Mouse (Mus musculus) cerebellum, adult 11-12 months (tissue): ENCODE measurements around the gene Gm33543.

Experiments
- DNase-seq: peaks from one replicate; pipeline ENCODE4 v3.0.0; 2022

Gene Gm33543

DNA sequence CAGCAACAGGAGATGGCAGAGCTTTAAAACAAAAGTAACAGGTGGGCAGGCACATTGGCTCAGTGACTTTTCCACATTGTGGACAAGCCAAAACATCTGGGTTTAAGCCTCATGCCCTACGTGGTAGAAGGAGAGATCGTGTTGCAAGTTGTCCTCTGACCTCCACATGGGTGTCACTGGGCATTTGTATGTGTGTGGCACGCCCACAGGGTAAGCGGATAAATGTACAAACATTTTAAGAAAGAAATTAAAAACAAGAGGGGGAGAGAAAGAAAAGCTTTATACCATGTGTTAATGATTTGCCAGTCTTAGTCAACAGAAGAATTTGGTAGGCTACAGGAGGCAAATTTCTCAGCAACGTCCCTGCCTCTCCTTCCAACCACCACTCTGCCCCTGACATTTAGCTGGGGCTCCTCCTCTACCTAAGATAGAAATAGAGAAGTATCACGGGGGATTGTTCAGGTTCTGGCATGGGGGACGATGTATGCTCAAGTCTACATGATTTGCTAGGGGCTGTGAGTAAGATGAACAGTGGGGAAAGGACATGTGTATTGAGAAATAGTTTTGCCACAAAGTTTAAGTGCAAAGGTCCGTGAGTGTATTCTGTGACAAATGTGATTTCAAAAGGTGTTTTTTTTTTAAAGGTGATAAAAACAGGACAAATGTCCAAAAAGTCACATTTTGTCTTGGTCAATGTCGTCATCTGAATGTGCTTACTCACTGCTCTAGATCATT lies 6.0 kb downstream of the Gm33543 start:
- no peak for DNase-seq

DNA sequence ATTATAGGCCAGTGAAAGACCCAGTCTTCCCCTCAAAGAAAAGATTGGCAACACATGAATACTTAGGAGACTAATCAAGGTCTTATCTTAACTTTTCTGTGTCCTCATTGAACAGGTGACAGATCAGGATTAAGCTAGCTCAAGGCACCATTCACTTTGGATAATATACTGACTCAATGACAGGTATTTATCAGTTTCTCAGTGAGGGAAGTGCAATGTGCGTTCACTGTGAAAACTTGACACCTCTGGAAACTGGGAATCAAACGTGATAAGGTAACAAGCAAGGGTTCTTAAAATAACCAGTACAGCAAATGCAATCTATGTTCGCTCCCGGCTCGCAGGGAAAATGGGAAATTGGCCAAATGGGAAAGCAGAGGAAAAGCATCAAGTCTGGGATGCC lies 11.8 kb downstream of the Gm33543 start:
- no peak for DNase-seq

DNA sequence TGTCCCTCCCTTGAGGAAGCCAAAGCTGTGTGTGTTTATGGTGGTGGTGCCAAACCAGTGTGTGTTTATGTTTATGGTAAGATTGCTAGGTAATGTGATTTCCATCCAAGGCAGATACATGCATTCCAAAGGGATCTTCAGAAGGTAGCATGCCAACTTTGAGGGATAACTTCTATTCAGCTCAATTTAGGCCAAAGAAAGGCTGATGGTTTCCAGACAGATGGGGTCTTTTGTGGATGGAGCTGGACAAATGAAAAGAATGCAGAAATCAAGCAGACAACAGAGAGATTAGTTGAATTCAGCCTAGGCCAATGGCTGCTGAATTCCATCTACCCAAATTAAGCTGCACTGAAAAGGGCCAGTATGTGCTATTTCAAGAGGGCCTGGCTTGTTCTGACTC lies 13.3 kb downstream of the Gm33543 start:
- no peak for DNase-seq

DNA sequence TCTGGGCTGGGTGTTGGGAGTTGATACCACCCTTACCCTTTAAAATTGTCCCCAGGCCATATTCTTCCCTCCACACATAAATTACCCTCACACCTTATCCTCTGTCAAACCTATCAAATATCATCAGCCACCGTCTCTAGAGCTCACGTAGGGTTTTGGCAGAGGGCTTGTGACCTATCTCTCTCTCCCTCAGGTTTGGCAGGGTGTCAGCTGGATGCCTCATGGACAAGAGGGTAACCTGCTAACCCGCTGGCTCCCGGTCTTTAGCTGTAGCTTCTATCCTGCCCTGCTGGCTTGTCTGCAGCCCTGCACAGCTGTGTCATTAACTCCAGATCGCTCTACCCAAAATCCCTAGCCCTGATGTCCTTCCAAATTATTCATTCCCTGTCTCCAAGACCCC lies 14.4 kb downstream of the Gm33543 start:
- DNase-seq: peak; percentile 13

DNA sequence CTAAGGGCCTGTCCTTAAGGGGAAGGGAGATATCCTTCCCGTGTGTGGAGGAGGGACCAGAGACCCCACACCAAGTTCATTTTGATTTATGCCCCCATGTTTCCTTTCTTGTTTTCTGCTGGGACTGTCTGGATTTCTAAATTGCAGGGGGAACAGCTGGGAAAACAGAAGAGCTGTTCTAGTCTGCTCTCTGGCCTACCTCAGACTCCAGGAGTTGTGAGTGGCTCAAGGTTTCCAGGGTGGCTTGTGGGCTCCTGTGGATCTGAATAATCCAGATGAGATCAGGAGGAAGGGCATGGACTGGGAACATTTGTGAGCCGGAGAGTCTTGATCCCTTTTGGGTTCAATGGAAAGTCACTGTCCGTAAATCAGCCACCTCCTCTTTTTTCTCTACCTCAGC lies 17.1 kb downstream of the Gm33543 start:
- DNase-seq: no peak

DNA sequence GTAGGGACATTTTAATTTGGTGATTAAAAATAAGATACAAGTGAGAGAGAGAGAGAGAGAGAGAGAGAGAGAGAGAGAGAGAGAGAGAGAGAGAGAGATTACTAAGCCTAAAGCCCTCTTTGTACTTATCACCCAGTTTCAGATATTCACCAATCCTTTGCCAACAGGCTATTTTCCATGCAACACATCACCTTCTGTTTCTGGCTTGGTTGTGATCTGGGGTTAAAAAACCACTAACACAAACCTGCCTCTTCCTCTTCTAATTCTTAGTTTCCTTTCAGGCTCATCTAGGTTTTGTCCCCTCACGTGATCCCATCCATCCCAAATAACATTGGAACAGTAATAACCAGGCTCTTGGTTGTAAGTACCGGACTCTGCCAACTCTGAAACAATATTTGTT lies 24.2 kb downstream of the Gm33543 start:
- no peak for DNase-seq

DNA sequence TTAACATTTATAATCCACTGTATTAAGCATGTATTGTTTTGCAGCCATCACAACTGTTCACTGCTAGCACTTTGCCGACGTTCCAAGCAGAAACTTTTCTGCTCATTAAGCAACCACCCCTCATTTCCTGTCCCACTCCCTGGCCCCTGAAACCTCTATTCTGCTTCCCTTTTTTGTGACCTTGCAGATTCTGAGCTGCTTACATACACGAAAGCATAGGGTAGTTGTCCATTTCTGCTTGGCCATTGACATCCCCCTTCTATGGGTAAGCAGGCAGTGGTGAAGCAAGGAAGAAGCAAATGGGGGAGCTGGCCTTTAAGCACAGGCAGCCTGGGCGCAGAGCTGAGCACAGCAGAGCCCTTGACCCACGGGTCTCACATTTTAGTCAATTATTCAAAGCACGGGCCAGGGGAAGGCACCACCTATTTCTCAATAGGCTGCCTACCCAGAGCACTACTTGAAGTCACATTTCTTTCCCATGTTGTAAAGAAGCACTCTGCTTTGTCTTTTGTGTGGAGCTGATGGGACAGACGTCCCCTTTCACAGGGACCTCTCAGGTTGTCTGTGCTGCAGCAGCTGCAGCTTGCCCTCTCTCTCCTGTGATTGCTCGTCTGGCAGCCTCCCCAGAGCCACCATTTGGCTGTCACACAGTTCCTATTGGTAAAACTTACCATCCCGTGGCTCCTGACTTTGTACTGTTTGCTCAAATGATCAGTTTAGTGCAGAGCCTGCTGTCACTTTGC lies 25.1 kb downstream of the Gm33543 start:
- no peak for DNase-seq

DNA sequence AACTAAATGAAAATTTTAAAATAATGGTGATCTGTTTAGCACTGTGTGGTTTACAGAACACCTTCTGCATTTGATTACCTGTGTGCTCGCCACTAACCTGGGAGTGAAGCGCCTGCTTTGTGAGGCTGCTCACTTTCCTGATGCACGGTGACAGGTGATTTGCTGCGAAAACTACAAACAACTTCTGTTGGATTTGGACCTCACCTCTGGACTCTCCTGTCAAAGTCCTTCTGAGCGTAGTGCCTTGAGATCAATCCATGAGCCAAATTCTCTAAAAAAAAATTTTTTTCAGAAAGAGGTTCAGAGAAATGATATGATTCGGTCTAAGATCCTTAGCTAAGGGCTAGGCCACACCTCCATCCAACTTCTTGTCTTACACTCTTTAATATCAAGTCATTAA lies 28.4 kb downstream of the Gm33543 start:
- DNase-seq: no peak

DNA sequence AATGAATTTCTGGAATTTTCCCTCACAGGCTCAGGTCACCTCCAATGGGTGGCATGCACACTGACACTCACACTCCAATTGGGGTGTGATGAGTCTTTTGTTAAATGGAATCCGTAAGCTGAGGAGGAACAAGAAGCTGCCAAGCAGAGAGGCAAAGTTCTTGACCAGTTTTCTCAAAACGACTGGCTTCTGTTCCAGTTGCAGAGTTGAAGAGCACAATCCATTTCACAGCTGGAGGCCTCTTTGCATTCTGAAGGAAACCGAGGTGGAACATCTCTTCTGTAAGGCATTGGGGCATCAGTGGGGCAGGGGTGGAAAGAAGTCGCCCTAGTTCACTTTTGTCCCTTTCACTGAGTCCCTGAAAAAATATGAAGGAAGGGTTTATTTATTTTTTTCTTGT lies 30.9 kb downstream of the Gm33543 start:
- DNase-seq: no peak

DNA sequence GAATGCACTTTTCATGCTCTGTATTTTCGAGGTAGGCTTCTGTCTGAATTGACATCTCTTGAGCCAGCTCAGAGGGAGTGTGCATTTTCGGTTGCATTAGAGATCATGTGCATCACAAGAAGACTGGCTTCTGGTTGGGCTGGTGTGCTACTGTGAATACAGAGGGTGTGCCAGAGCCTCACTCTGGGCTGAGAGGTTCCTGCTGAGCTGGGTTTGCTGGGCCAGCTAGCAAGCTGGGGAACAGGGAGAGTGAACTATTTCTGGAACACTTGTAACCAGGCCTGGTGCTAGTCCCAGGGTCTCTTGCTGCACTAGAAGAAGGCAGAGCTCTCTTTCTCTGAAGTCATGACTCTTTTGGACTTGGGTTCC lies 41.3 kb downstream of the Gm33543 start:
- DNase-seq: peak; percentile 31

DNA sequence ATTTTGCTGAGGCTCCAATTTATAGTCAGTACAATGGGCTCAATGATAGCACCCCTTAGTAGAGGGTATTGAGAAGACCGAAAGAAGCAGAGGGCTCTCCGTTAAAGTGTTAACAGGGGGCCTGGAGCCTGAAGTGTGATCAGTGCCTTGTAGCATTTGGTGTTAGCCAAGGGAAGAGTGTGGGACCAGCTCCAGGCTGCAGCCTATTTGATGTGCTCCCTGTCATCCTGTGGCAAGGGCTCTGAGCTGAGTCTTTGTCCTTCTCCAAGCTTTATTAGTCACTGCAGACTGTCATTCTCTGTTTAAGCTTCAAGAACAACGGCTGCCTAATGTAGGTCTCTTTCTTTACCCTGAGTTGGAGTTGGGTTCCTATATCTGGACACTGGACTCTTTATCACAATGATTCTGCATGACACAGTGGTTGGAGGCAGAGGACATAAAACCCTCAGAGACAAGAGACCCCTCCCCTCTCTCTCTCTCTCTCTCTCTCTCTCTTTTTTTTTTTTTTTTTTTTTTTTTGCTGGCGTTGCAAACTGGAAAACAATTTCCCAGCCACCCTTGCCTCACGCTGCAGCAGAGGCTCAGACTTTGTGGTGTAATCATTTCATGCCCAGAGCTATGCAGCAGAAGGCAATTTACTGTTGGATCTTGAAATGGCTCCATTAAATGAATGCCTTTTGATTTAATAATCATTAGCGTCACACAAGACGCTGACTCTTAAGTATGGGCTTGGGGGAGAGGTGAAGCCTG lies 41.9 kb downstream of the Gm33543 start:
- DNase-seq: no peak

DNA sequence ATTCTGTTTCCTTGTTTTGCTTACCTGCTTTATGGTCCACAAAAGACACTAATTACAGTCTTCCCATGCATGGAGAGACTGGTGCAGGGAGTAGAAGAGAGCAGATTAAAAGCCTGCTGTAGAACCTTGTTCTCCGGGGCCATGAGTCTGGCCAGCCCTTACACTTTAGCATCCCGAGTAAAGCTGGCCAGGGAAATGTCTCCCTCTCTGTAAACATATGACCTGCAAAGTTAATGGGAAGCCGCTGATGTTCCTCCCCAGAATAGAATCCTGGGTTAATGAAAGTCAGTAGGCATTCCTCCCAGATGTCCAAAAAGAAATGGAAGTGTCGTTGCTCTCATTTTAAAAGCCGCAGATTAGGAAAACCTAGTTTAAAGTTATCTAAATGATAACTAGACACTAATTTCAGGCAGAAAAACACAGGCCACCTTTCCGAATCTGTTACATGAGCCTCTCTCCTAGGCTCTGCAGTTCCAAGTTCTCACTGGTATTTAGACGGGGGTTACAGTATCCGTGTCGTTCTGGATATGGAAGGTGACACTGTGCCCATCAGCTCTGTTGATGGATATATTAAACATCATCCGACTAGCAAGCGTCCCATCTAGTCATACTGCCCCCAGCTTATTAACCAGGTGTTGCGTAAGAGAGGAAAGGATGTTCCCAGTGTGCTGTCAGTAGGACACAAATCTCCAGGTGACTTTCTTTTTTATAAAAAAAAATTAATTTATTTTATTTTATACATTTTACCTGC lies 44.9 kb downstream of the Gm33543 start:
- no peak for DNase-seq

DNA sequence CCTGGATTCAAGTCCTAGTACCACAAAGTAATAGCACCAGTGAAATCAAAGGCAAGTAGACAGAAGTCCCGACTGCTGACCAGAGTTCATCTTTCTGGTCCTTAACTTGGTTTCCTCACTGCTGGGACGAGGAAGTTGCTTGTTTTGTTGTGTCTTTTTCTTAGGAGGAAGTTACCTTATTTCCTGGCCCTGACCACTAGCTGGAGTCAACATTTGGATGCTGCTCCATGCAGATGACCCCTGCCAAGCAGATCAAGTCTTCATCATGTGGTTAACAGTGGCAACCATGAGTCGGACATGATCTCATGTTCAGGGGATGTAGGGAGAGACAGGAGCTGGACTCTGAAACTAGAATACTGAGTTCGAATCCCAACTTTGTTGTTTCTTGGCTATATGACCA lies 47.2 kb downstream of the Gm33543 start:
- DNase-seq: no peak

DNA sequence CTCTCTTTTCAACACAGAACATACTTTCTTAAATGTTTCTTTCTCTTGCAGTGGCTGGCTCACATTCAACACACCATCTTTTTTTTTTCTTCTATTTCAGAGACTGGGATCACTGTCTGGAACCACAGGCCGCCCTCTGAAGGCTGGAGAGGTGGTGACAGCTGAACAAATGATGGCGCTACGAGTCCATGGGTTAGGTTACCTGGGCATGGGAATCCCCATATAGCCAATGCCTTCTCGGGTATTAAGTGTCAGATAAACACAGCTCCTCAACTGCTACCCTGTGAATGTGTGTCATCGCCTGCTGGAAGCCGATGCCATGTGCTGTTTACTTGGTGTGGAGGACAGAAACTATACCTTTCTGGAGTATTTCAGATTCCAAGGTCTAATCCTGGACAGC lies 48.0 kb downstream of the Gm33543 start:
- DNase-seq: no peak

DNA sequence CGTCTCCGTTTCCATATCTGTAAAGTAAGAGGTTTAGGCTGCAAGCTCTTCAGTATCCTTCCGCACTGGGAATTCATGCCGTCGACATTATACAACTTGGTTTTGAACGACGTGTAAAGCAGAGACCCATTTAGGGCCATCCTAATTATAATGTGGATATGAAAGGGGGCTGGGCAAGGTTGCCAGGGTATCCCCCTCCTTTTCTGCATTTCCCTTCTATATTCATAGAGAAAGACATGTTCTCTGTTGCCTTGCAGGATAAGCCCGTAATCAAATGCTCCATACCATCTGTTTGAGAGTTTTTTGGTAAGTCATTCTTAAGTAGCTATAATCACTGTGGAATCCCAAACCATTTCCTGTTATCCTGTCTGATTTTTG lies 51.3 kb downstream of the Gm33543 start:
- no peak for DNase-seq

DNA sequence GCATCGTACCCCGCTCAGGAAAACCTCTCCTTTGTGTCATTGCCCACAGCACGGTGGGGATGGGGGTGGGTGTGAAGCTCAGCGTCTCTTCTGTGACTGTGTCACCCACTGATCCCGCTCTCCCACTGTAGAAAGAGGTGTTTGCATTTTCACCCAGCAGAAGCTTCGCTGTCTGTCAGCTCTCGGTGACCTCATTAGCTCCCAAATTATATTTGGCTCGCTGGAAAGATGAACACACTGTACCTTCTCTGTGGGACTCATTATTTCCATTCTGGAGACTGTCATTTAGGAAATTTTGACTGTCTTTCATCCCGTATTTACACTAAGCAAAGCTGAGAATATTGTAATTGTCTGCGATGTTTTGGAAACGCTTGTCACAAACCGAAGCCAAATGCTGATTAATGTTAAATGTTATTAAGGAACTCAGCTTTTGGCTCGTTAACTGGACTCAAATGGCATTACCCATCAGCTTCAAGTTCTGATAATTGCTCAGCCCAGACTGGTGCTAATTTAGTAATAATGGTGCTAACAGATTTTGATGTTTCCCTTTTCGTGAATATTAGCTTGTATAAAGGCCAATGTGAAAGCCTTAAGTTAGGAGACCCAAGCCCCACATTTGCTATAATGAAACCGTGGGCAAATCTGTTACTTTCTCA lies 51.8 kb downstream of the Gm33543 start:
- DNase-seq: peak; percentile 57

DNA sequence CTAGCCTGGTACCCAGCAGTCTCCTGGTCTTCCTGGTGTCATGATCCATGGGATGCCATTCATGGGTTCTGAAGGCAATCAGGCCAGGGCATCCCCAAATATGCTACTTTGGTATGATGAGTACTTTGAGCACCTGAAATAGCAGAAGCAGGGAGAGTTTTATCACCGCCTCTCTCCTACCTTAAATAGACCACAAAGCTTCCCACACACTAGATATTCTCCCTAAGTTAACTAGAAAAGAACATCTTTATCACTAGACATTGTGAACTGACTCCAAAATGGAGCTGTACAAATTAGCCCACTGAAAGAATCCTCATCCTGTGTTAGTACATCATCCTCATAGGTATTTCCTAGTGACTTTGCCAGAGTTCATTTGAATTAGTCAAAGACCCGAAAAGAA lies 55.6 kb downstream of the Gm33543 start:
- no peak for DNase-seq

DNA sequence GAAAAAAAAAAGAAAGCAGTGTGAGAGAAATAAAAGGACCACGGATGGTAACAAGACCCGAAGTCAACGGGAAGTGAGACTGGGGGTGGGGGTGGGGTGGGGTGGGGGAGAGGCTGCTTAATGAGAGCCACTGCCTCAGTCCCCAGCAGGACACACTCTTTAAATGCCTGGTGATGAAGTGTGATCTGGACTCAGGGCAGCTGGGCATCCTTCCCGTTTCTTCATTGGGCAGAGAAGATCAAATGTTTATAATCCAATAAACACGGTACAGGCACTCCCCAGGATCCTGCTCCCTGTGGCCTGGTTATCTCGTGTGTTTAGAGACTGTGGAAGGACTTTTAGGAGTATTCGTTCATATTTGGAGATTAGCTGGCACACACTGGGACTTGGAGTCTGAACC lies 57.9 kb downstream of the Gm33543 start:
- no peak for DNase-seq

DNA sequence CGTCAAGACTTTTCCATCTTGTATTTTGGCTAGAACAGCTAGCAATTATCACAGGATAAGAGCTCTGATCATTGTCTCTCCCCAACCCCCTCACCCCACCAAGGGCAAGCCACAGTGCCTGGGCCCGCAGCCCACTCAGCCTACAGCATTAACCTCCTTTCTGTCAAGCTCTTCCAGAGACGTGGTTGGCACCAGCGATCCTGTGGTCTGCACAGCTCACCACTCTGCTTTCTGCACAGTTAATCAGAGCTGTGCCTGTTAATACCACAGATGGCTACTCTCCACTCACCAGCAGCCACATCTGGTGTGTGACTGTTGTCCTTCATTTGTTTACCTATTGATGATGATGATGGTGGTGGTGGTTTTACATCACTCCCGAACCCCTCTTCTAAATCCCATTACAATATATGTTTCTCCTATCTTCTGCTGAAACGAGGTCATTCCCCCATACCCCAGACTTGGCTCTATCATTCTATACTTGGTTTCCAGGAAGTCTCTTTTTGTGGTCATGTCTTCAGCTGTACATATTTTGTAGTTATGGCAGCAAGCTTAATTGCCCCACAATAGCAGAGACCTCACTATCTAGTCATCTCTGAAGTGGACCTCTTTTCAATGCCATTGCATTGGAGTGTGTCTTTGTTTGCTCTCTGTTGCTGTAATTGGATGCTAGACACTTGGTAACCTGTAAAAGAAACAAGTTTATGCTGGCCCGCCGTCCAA lies 61.7 kb downstream of the Gm33543 start:
- no peak for DNase-seq

DNA sequence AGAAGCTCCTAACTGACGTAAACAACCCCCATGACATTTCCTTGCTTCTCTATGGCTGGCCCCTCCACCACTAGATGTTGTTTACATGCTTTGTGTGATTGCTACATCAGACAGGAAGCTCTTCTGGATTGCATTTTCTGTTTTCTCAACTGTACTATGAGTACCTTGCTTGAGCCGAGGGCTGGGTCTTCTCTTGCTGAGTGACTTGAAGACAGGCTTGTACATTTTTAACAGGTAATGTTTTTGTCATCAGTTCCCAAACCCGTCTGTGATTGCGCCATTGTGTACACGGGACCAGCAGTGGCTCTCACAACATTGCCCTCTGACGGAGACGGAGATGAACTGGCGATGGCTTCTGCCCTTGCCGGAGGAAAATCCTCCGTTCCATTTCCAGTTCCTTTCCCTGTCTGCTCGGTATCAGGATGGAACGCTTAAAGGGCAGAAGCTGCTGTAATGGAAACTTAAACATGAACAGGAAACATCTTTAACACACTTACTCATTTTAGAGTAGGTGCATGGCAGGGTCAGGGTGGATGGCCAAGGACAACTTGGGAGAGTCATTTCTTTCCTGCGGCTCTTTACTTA lies 62.8 kb downstream of the Gm33543 start:
- no peak for DNase-seq

DNA sequence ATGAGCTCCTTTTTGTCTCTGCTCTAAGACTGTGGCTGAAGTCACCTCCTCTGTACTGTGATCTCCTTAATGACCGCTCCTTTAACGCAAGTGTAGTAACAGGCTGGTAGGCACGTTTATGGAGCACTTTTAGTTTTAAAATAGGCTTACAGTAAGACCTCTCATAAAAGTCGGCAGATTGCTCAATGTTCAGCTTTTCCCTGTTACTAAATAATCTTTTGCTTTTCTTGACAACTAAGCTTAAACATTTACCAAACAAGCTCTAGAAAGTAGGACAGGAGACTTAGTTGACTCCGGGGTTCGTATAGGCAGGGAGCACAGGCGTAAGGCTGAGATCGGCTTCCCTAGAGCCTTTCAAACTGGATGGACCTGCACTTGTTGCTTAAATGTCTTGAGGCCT lies 64.1 kb downstream of the Gm33543 start:
- no peak for DNase-seq
